Mouse (Mus musculus): ENCODE results near the gene Fbrsl1. TPM values are rescaled to one million over a fixed set of nuclear protein-coding genes. Genes with fewer than 3 reads are reported as not detected.
A peak's percentile ranks its signal among the peaks of the same experiment; 100 is the strongest.

Fbrsl1 gene
- polyA plus RNA-seq, 1 experiment from 2014 or later = 12.3 TPM

DNA sequence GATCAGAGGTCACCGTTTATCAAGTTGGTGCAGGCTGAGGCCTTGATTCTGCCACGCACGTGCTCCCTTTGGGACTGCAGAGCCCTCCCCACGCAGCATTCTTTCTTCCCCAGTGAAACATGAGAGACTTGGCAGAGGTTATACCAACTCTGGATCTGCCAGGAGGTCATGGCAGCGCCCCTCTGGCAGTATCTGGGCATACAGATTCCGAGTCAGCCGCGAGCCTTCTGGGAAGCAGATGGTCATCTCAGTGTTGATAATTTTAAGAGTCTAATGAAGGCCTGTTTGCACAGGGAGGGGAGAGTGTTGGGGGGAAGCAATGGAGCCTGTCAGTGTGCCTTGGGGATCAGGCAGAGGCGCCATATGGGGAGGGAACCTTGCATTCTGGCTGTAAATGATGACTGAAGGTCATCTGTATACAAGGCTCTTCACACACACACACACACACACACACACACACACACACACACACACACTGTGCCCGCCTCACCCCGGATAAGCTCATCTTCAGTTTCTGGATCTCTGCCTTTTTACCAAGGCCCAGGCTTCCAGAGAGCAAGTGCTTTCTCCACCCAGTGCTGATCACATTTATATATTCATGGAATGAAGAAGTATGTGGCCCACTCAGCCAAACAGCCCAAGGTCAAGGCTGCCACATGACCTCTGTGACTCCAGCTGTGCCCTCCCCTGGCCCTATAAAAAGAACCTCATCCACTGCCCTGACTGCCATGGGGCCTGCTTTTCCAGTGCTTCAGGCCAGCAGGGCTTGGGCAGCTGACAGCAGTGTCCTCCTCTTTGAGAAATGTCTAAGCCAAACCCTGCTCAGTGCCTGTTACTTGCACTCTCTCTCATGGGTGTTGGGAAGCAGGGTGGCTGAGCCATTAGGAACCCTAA, 18.5 kb upstream of the Fbrsl1 start:
- 0 out of 2 replicates have a peak, but pooled peaks have one; percentile 25 for ATAC-seq
- Histone ChIP-seq H3K4me2 (ENCODE audit: low read length) (no peak overlapping the region), H3K4me1 (ENCODE audit: control insufficient read depth, insufficient read depth, low read length) (no peaks in the 10 kb centered on the region; the same call in 1 of the 2 replicates), H3K9me3 (replicated peaks; ENCODE audit: control insufficient read depth, low read length, poor library complexity, severe bottlenecking) (no peaks in the 10 kb centered on the region), H3K27ac (ENCODE audit: low read length) (no peak overlapping the region), H3K36me3 (ENCODE audit: control insufficient read depth, insufficient read depth, low read length) (no peaks in the 10 kb centered on the region), H3K9ac (ENCODE audit: low read depth, low read length) (no peak overlapping the region), H3K27me3 (ENCODE audit: control insufficient read depth, insufficient read depth, low read depth, low read length) (no peaks in the 10 kb centered on the region), H3K4me3 (ENCODE audit: low read depth, low read length) (no peak overlapping the region)
- WGBS = 65% methylated on average over 11 of the region's 11 CpGs

DNA sequence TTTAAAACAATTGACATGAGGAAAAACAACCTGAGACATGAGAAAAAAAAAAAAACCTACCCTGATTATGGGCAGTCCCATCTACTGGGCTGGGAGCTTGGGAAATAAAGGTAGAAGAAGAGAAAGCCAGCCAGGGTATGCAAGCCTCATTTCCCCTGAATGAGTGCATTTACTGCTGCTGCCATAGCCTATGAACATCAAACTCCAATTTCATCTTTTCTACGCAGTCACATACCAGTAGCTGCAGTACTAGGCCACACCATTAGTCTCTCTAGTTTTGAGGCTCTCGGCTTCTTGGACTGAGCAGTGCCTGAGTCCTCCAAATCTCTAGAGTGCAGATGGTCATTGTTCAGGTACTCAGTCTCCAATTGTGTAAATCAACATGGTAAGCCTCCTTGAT, 14.3 kb upstream of the Fbrsl1 start:
- Histone ChIP-seq H3K4me2 (ENCODE audit: low read length) (no peak overlapping the region), H3K4me3 (ENCODE audit: low read depth, low read length) (no peak overlapping the region)
- WGBS = 83% methylated on average over 2 of the region's 2 CpGs

DNA sequence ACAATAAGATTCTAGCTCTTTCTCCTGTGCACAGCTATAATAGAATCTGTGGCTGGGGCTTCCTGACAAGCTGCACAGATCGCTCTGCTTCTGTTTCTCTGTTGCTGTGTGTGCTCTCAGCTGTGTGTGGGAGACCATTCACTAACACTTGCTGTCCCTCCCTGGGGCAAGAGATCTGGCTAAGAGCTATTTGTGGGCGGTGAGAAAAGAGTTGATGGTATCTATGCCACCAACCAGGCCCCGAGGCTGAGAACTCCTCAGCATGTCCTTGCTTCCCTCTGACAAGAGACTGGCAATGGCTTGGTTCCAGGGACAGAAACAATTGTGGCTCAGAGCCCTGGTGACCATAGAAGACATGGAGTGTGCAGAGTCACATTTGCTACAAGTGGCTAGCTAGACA, 10.6 kb upstream of the Fbrsl1 start:
- Histone ChIP-seq H3K4me2 (ENCODE audit: low read length) (no peak overlapping the region), H3K27ac (ENCODE audit: low read length) (peak overlapping the region; percentile 7; the same call in 1 of the 2 replicates), H3K9ac (ENCODE audit: low read depth, low read length) (no peak overlapping the region), H3K9me3 (replicated peaks; ENCODE audit: control insufficient read depth, low read length, poor library complexity, severe bottlenecking) (no peaks in the 10 kb centered on the region), H3K4me1 (ENCODE audit: control insufficient read depth, insufficient read depth, low read length) (no peaks in the 10 kb centered on the region), H3K27me3 (ENCODE audit: control insufficient read depth, insufficient read depth, low read depth, low read length) (no peaks in the 10 kb centered on the region), H3K4me3 (ENCODE audit: low read depth, low read length) (no peak overlapping the region), H3K36me3 (ENCODE audit: control insufficient read depth, insufficient read depth, low read length) (no peaks in the 10 kb centered on the region)
- 64% methylated on average over 3 of the region's 3 CpGs for WGBS
- no peak for ATAC-seq

More for the DNA sequence above, 14.3 kb upstream of the Fbrsl1 start:
- no peaks in the 10 kb centered on the region for H3K9me3 ChIP-seq (replicated peaks; ENCODE audit: control insufficient read depth, low read length, poor library complexity, severe bottlenecking)
- no peaks in the 10 kb centered on the region for H3K4me1 ChIP-seq (ENCODE audit: control insufficient read depth, insufficient read depth, low read length)
- ATAC-seq = no peak
- no peak overlapping the region for H3K27ac ChIP-seq (ENCODE audit: low read length)
- no peaks in the 10 kb centered on the region for H3K27me3 ChIP-seq (ENCODE audit: control insufficient read depth, insufficient read depth, low read depth, low read length)
- H3K36me3 ChIP-seq (ENCODE audit: control insufficient read depth, insufficient read depth, low read length) = no peaks in the 10 kb centered on the region
- H3K9ac ChIP-seq (ENCODE audit: low read depth, low read length) = no peak overlapping the region

DNA sequence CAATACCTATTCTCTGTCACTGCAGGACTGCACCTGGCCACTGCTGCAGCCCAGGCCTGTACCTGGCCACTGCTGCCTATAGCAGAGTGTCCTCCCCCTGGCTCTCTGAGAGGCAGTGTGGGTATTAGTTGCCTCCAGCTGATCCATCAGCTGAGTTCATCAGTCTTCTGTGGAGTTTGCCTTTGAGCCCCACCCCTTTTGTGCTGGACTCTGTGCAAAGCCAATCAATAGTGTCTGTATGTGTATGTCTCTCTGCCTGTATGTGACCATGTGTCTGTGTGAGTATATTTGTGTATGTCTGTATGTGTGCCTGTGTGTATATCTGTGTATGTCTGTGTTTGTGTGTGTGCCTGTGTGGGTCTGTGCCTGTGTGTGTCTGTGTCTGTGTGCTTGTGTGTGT, 7.0 kb upstream of the Fbrsl1 start:
- Histone ChIP-seq H3K9me3 (replicated peaks; ENCODE audit: control insufficient read depth, low read length, poor library complexity, severe bottlenecking) (no peaks in the 10 kb centered on the region), H3K4me3 (ENCODE audit: low read depth, low read length) (no peak overlapping the region), H3K4me1 (ENCODE audit: control insufficient read depth, insufficient read depth, low read length) (no peaks in the 10 kb centered on the region), H3K36me3 (ENCODE audit: control insufficient read depth, insufficient read depth, low read length) (no peaks in the 10 kb centered on the region), H3K9ac (ENCODE audit: low read depth, low read length) (no peak overlapping the region), H3K27ac (ENCODE audit: low read length) (no peak overlapping the region), H3K4me2 (ENCODE audit: low read length) (no peak overlapping the region), H3K27me3 (ENCODE audit: control insufficient read depth, insufficient read depth, low read depth, low read length) (no peaks in the 10 kb centered on the region)
- no peak for ATAC-seq

GRCm38 (mm10) chr5:110449294-110449693, 991 bp upstream of the Fbrsl1 start:
- no peak overlapping the region for H3K9ac ChIP-seq (ENCODE audit: low read depth, low read length)
- no peak overlapping the region; the same call in 1 of the 2 replicates for H3K27ac ChIP-seq (ENCODE audit: low read length)
- H3K4me1 ChIP-seq (ENCODE audit: control insufficient read depth, insufficient read depth, low read length) = peaks cover 24% of the 10 kb centered on the region
- no peak overlapping the region for H3K4me3 ChIP-seq (ENCODE audit: low read depth, low read length)
- no peaks in the 10 kb centered on the region for H3K9me3 ChIP-seq (replicated peaks; ENCODE audit: control insufficient read depth, low read length, poor library complexity, severe bottlenecking)
- ATAC-seq = no peak
- peak overlapping the region; percentile 99 for H3K4me2 ChIP-seq (ENCODE audit: low read length)
- no peaks in the 10 kb centered on the region for H3K36me3 ChIP-seq (ENCODE audit: control insufficient read depth, insufficient read depth, low read length)
- 54% methylated on average over 6 of the region's 6 CpGs for WGBS
- no peaks in the 10 kb centered on the region for H3K27me3 ChIP-seq (ENCODE audit: control insufficient read depth, insufficient read depth, low read depth, low read length)

GRCm38 (mm10) chr5:110447720-110448435, 425 bp downstream of the Fbrsl1 start:
- Histone ChIP-seq H3K9ac (ENCODE audit: low read depth, low read length) (peak overlapping the region; percentile 90), H3K4me3 (ENCODE audit: low read depth, low read length) (peak overlapping the region; percentile 73), H3K36me3 (ENCODE audit: control insufficient read depth, insufficient read depth, low read length) (no peaks in the 10 kb centered on the region), H3K27me3 (ENCODE audit: control insufficient read depth, insufficient read depth, low read depth, low read length) (no peaks in the 10 kb centered on the region), H3K4me1 (ENCODE audit: control insufficient read depth, insufficient read depth, low read length) (peaks cover 26% of the 10 kb centered on the region), H3K4me2 (ENCODE audit: low read length) (peak overlapping the region; percentile 99), H3K9me3 (replicated peaks; ENCODE audit: control insufficient read depth, low read length, poor library complexity, severe bottlenecking) (no peaks in the 10 kb centered on the region), H3K27ac (ENCODE audit: low read length) (peak overlapping the region; percentile 58)
- peak; percentile 49; the same call in 1 of the 2 replicates for ATAC-seq
- under 1% methylated on average over 95 of the region's 98 CpGs for WGBS

DNA sequence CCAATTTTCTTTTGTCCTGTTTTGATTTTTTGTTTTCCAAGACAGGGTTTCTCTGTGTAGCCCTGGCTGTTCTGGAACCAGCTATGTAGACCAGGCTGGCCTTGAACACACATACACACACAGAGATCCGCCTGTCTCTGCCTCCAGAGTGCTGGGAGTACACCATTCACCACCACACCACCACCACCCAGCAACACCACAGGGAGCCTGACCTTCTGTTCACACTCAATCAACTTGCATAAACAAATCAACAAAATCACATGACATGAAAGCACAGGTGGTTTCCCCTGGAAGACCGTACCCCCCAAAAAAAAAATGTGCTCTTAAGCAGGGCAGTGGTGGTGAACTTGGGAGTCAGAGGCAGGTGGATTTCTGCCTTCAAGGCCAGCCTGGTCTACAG, 3.8 kb downstream of the Fbrsl1 start:
- 86% methylated on average over 2 of the region's 2 CpGs for WGBS
- H3K36me3 ChIP-seq (ENCODE audit: control insufficient read depth, insufficient read depth, low read length) = no peaks in the 10 kb centered on the region
- H3K4me1 ChIP-seq (ENCODE audit: control insufficient read depth, insufficient read depth, low read length) = peaks cover 26% of the 10 kb centered on the region
- no peak overlapping the region for H3K27ac ChIP-seq (ENCODE audit: low read length)
- H3K4me2 ChIP-seq (ENCODE audit: low read length) = no peak overlapping the region
- H3K9me3 ChIP-seq (replicated peaks; ENCODE audit: control insufficient read depth, low read length, poor library complexity, severe bottlenecking) = no peaks in the 10 kb centered on the region
- H3K9ac ChIP-seq (ENCODE audit: low read depth, low read length) = no peak overlapping the region
- ATAC-seq = no peak
- H3K27me3 ChIP-seq (ENCODE audit: control insufficient read depth, insufficient read depth, low read depth, low read length) = no peaks in the 10 kb centered on the region
- no peak overlapping the region for H3K4me3 ChIP-seq (ENCODE audit: low read depth, low read length)

- no peaks in the 10 kb centered on the region for H3K9me3 ChIP-seq (replicated peaks; ENCODE audit: control insufficient read depth, low read length, poor library complexity, severe bottlenecking)
- 92% methylated on average over 3 of the region's 3 CpGs for WGBS
- no peaks in the 10 kb centered on the region for H3K27me3 ChIP-seq (ENCODE audit: control insufficient read depth, insufficient read depth, low read depth, low read length)
- no peak overlapping the region for H3K27ac ChIP-seq (ENCODE audit: low read length)
- no peak overlapping the region for H3K4me2 ChIP-seq (ENCODE audit: low read length)
- H3K4me1 ChIP-seq (ENCODE audit: control insufficient read depth, insufficient read depth, low read length) = peaks cover 24% of the 10 kb centered on the region
- no peak for ATAC-seq
- H3K36me3 ChIP-seq (ENCODE audit: control insufficient read depth, insufficient read depth, low read length) = no peaks in the 10 kb centered on the region
- no peak overlapping the region for H3K9ac ChIP-seq (ENCODE audit: low read depth, low read length)
- no peak overlapping the region for H3K4me3 ChIP-seq (ENCODE audit: low read depth, low read length)
Observed at GRCm38 (mm10) chr5:110442966-110443590, 5.2 kb downstream of the Fbrsl1 start.
